Mouse (Mus musculus) lung, postnatal 4 days (tissue): ENCODE measurements around the gene Fzr1.
A peak's percentile ranks its signal among the peaks of the same experiment; 100 is the strongest.

Source experiments
- DNase-seq, 2 experiments: peaks; one replicate each; pipeline ENCODE4 v3.0.0; 2021

Fzr1 gene

GRCm38 (mm10) chr10:81354738-81355477 lies 23.4 kb downstream of the Fzr1 start:
- DNase-seq: no peak

- DNase-seq: no peak
Observed at GRCm38 (mm10) chr10:81351678-81352291, 26.5 kb downstream of the Fzr1 start.

- DNase-seq: peak; percentile 99 to 100
Observed at GRCm38 (mm10) chr10:81350351-81351063, 27.8 kb downstream of the Fzr1 start, which contains the start of gene Hmg20b. Gene Hmg20b, minus strand, starts transcription at chr10:81350480.

GRCm38 (mm10) chr10:81349961-81350350 lies 28.4 kb downstream of the Fzr1 start:
- no peak for DNase-seq

- DNase-seq: peak in 1 of 2 experiments; percentile 68
Observed at GRCm38 (mm10) chr10:81349146-81349545, 29.2 kb downstream of the Fzr1 start.

GRCm38 (mm10) chr10:81346453-81347067 lies 31.8 kb downstream of the Fzr1 start:
- peak; percentile 82 to 85 for DNase-seq

GRCm38 (mm10) chr10:81345162-81345534 lies 33.2 kb downstream of the Fzr1 start:
- no peak for DNase-seq

GRCm38 (mm10) chr10:81344421-81345161 lies 33.7 kb downstream of the Fzr1 start:
- no peak for DNase-seq

- peak in 1 of 2 experiments; percentile 55 for DNase-seq
Observed at GRCm38 (mm10) chr10:81342686-81343505, 35.4 kb downstream of the Fzr1 start, which contains the start of gene Gipc3. Gene Gipc3, minus strand, starts transcription at chr10:81343266.

- peak; percentile 77 to 85 for DNase-seq
Observed at GRCm38 (mm10) chr10:81341333-81341949, 36.9 kb downstream of the Fzr1 start.

- DNase-seq: peak in 1 of 2 experiments; percentile 52
Observed at GRCm38 (mm10) chr10:81340551-81341332, 37.6 kb downstream of the Fzr1 start.

GRCm38 (mm10) chr10:81336558-81336957 lies 41.8 kb downstream of the Fzr1 start:
- DNase-seq: no peak

- peak; percentile 62 to 82 for DNase-seq
Observed at GRCm38 (mm10) chr10:81335393-81336340, 42.6 kb downstream of the Fzr1 start.

- DNase-seq: no peak
Observed at GRCm38 (mm10) chr10:81334324-81334723, 44.0 kb downstream of the Fzr1 start.

GRCm38 (mm10) chr10:81332277-81332676 lies 46.0 kb downstream of the Fzr1 start:
- DNase-seq: no peak

- no peak for DNase-seq
Observed at GRCm38 (mm10) chr10:81330007-81330406, 48.3 kb downstream of the Fzr1 start.

GRCm38 (mm10) chr10:81329194-81329975 lies 48.9 kb downstream of the Fzr1 start:
- DNase-seq: peak; percentile 65 to 85

- peak; percentile 79 to 88 for DNase-seq
Observed at GRCm38 (mm10) chr10:81328386-81328785, 49.9 kb downstream of the Fzr1 start, which contains the start of gene Tbxa2r. Gene Tbxa2r, plus strand, starts transcription at chr10:81328731.
